Mouse (Mus musculus): ENCODE data around the gene Pagr1a.

GRCm38 (mm10) chr7:127016481-127016485, 869 bp downstream of the Pagr1a start, which contains the start of gene Pagr1b:
- TF ChIP-seq POLR2A (IDR thresholded peaks at IDR 0.05; ENCODE audit: low read depth, low read length) (no peak), CTCF (IDR thresholded peaks at IDR 0.05; ENCODE audit: extremely low read depth, insufficient read length, insufficient replicate concordance, low read depth, low read length) (no peak)

Measured in small intestine, adult 2 months (tissue).